ENCODE assay signal across 25 mouse cellular contexts in the genomic region with DNA sequence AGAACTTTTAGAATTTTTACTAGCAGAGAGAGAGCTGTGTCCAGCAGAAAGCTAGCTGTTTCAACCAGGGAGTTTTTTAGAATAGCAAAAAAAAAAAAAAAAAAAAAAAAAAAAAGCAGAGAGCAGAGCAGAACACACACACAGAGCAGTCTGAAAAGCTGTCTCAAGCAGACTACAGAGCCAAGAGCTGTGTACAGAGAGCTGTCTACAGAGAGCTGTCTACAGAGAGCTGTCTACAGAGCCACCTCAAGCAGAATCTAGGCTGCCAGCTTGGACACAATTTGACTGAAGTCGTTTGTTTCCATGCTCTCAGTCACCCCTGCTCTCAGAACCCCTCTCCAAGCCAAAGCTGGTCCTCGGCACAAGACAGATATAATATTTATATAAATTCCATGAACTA. TPM values are rescaled to one million over a fixed set of nuclear protein-coding genes. Genes with fewer than 3 reads are reported as not detected.
A peak's percentile ranks its signal among the peaks of the same experiment; 100 is the strongest.
DNase-seq lines count a peak whose midpoint lies in the region; ATAC-seq and TF ChIP-seq lines count a peak whose summit lies in the region.
"Had no signal": no experiment of that assay in that cellular context is flagged by ENCODE, and none has a peak within 500 bp of the region (broad histone marks: within the 10 kb centered on the region; RNA-seq: fewer than 3 reads in every experiment).

No protein-coding gene starts in this region.

- TF ChIP-seq CTCF in lung, embryonic 14.5 days (IDR thresholded peaks at IDR 0.05; ENCODE audit: low read depth) = no peak
- TF ChIP-seq CTCF in forebrain, postnatal 0 days (IDR thresholded peaks at IDR 0.05; ENCODE audit: low read depth) = no peak
- no peak for TF ChIP-seq CTCF in heart, adult 2 months (IDR thresholded peaks at IDR 0.05)

- peak; percentile 76 for ATAC-seq in forebrain, embryonic 15.5 days (replicated peaks)
- ATAC-seq in forebrain, embryonic 12.5 days (ENCODE audit: low FRiP score) = no peak
- ATAC-seq in lung, embryonic 14.5 days (ENCODE audit: insufficient read depth) = no peak; the same call in 1 of the 2 replicates
- ATAC-seq in forebrain, postnatal 0 days = peak; percentile 84
- ATAC-seq: hindbrain, postnatal 0 days had no signal

- peak; percentile 2 for DNase-seq in lung, embryonic 14.5 days
- no peak for DNase-seq in lung, postnatal 4 days
- DNase-seq in adipocyte (ENCODE audit: low spot score) = peak; percentile 42
- no peak for DNase-seq in forebrain, postnatal 0 days
- DNase-seq in heart, adult 2 months = no peak
- DNase-seq: adrenal gland, postnatal 14 days; cerebellum, adult 11 months; cerebellum, adult 8-10 months; cerebellum, postnatal 14 days; embryo, embryonic 11 days; gastrocnemius, postnatal 14 days; heart, postnatal 10 days; kidney, adult 11 months; kidney, adult 9 months had no signal

- TF ChIP-seq EP300 in heart, adult 2 months (IDR thresholded peaks at IDR 0.05; ENCODE audit: insufficient read depth, low read depth, low read length) = no peak

- H3K9me3 ChIP-seq in forebrain, embryonic 15.5 days = no peaks in the 10 kb centered on the region
- H3K9me3 ChIP-seq in forebrain, embryonic 12.5 days = no peaks in the 10 kb centered on the region
- no peaks in the 10 kb centered on the region for H3K9me3 ChIP-seq in lung, embryonic 14.5 days (ENCODE audit: low read depth, low read length)
- H3K9me3 ChIP-seq in forebrain, postnatal 0 days (ENCODE audit: low read length) = no peaks in the 10 kb centered on the region
- H3K9me3 ChIP-seq: embryonic facial prominence, embryonic 15.5 days; heart, embryonic 10.5 days; hindbrain, embryonic 13.5 days had no signal

- no peak for TF ChIP-seq POLR2A in heart, adult 2 months (IDR thresholded peaks at IDR 0.05; ENCODE audit: insufficient read depth, low read depth, low read length)

- H3K79me2 ChIP-seq in heart, adult 2 months (replicated peaks; ENCODE audit: control insufficient read depth, insufficient read depth, low read length) = no peaks in the 10 kb centered on the region

- WGBS in forebrain, embryonic 15.5 days = 58% methylated on average over 2 of the region's 2 CpGs
- WGBS in forebrain, embryonic 12.5 days = 76% methylated on average over 2 of the region's 2 CpGs
- WGBS in lung, embryonic 14.5 days = 45% methylated on average over 2 of the region's 2 CpGs
- 43% methylated on average over 2 of the region's 2 CpGs for WGBS in forebrain, postnatal 0 days
- 53% methylated on average over 2 of the region's 2 CpGs for WGBS in heart, adult 2 months

- H3K27ac ChIP-seq in forebrain, embryonic 15.5 days (replicated peaks) = peak overlapping the region; percentile 32; the same call in 1 of the 2 replicates
- H3K27ac ChIP-seq in forebrain, embryonic 12.5 days = no peak overlapping the region
- H3K27ac ChIP-seq in lung, embryonic 14.5 days (ENCODE audit: low read depth) = no peak overlapping the region
- no peak overlapping the region for H3K27ac ChIP-seq in forebrain, postnatal 0 days (ENCODE audit: low read depth, low read length)
- no peak overlapping the region for H3K27ac ChIP-seq in heart, adult 2 months
- H3K27ac ChIP-seq: embryonic facial prominence, embryonic 15.5 days; heart, embryonic 10.5 days; hindbrain, embryonic 13.5 days; hindbrain, postnatal 0 days had no signal

- H3K4me1 ChIP-seq in forebrain, embryonic 15.5 days = peaks cover 21% of the 10 kb centered on the region
- H3K4me1 ChIP-seq in forebrain, embryonic 12.5 days = no peaks in the 10 kb centered on the region
- H3K4me1 ChIP-seq in lung, embryonic 14.5 days (ENCODE audit: insufficient read depth) = no peaks in the 10 kb centered on the region
- H3K4me1 ChIP-seq in forebrain, postnatal 0 days (ENCODE audit: insufficient read depth) = no peaks in the 10 kb centered on the region
- no peaks in the 10 kb centered on the region for H3K4me1 ChIP-seq in heart, adult 2 months (ENCODE audit: control insufficient read depth, insufficient read depth, low read length)
- H3K4me1 ChIP-seq: embryonic facial prominence, embryonic 15.5 days; heart, embryonic 10.5 days; hindbrain, embryonic 13.5 days had no signal

- H3K27me3 ChIP-seq in forebrain, embryonic 15.5 days = no peaks in the 10 kb centered on the region
- H3K27me3 ChIP-seq in forebrain, embryonic 12.5 days = no peaks in the 10 kb centered on the region
- no peaks in the 10 kb centered on the region for H3K27me3 ChIP-seq in lung, embryonic 14.5 days (ENCODE audit: insufficient read depth, low read length)
- no peaks in the 10 kb centered on the region for H3K27me3 ChIP-seq in forebrain, postnatal 0 days (ENCODE audit: insufficient read depth, low read length)
- no peaks in the 10 kb centered on the region for H3K27me3 ChIP-seq in heart, adult 2 months (ENCODE audit: control insufficient read depth, insufficient read depth, low read length)
- H3K27me3 ChIP-seq: CH12.LX; embryonic facial prominence, embryonic 15.5 days; hindbrain, embryonic 13.5 days had no signal

- H3K4me2 ChIP-seq in forebrain, embryonic 15.5 days (replicated peaks) = no peak overlapping the region
- no peak overlapping the region for H3K4me2 ChIP-seq in forebrain, embryonic 12.5 days
- H3K4me2 ChIP-seq in lung, embryonic 14.5 days = no peak overlapping the region
- no peak overlapping the region for H3K4me2 ChIP-seq in forebrain, postnatal 0 days (ENCODE audit: low read depth)
- H3K4me2 ChIP-seq: embryonic facial prominence, embryonic 15.5 days; hindbrain, embryonic 13.5 days had no signal

- H3K9ac ChIP-seq in forebrain, embryonic 15.5 days (replicated peaks) = no peak overlapping the region
- H3K9ac ChIP-seq in forebrain, embryonic 12.5 days = no peak overlapping the region
- H3K9ac ChIP-seq in lung, embryonic 14.5 days = no peak overlapping the region
- H3K9ac ChIP-seq in forebrain, postnatal 0 days = no peak overlapping the region
- H3K9ac ChIP-seq in heart, adult 2 months (ENCODE audit: low read depth, low read length) = no peak overlapping the region
- H3K9ac ChIP-seq: embryonic facial prominence, embryonic 15.5 days; hindbrain, embryonic 13.5 days had no signal

- H3K36me3 ChIP-seq in forebrain, embryonic 15.5 days = 0 out of 2 replicates have a peak, but pooled peaks cover 2% of the 10 kb centered on the region
- no peaks in the 10 kb centered on the region; the same call in 1 of the 2 replicates for H3K36me3 ChIP-seq in forebrain, embryonic 12.5 days (replicated peaks)
- H3K36me3 ChIP-seq in lung, embryonic 14.5 days (ENCODE audit: insufficient read depth) = no peaks in the 10 kb centered on the region
- no peaks in the 10 kb centered on the region for H3K36me3 ChIP-seq in forebrain, postnatal 0 days (ENCODE audit: insufficient read depth)
- no peaks in the 10 kb centered on the region for H3K36me3 ChIP-seq in heart, adult 2 months (ENCODE audit: control insufficient read depth, insufficient read depth, low read length)
- H3K36me3 ChIP-seq: embryonic facial prominence, embryonic 15.5 days; heart, embryonic 10.5 days; hindbrain, embryonic 13.5 days had no signal

- intact Hi-C loops in heart, adult 2 months (cut with DNase I) = no loop called here

- H3K4me3 ChIP-seq in forebrain, embryonic 15.5 days = no peak overlapping the region
- no peak overlapping the region for H3K4me3 ChIP-seq in forebrain, embryonic 12.5 days (replicated peaks)
- no peak overlapping the region for H3K4me3 ChIP-seq in lung, embryonic 14.5 days (ENCODE audit: low read depth, low read length)
- H3K4me3 ChIP-seq in forebrain, postnatal 0 days (ENCODE audit: low read depth, low read length) = no peak overlapping the region
- no peak overlapping the region for H3K4me3 ChIP-seq in heart, adult 2 months
- H3K4me3 ChIP-seq: embryonic facial prominence, embryonic 15.5 days; erythroblast, embryonic 14.5 days; heart, embryonic 10.5 days; hindbrain, embryonic 13.5 days had no signal

RNA-seq across cellular contexts. Expression of gene Psmd14, which starts 35.9 kb away (rescaled TPM):
- polyA plus RNA-seq in forebrain, embryonic 15.5 days (2015; fragmentation: Nextera tagmentation; extraction: Ambion mirVana) = 251 and 257 TPM in 2 replicates
- 265 and 271 TPM in 2 replicates for polyA plus RNA-seq in forebrain, embryonic 12.5 days (2016; fragmentation: Nextera tagmentation; extraction: Ambion mirVana)
- polyA plus RNA-seq in lung, embryonic 14.5 days (2014; fragmentation: Nextera tagmentation; extraction: Ambion mirVana) = 201 and 205 TPM in 2 replicates
- total RNA-seq in forebrain, postnatal 0 days (2014; rRNA removed) = 182 and 195 TPM in 2 replicates
- polyA plus RNA-seq in forebrain, postnatal 0 days (2015; fragmentation: Nextera tagmentation; extraction: Ambion mirVana) = 243 and 265 TPM in 2 replicates
- total RNA-seq in heart, adult 2 months (2021) = 10 to 100 TPM; 47.1 to 47.7 TPM
- polyA plus RNA-seq in heart, adult 2 months (2012; rRNA removed) = 19.2 and 34.5 TPM in 2 replicates

RNA-seq across cellular contexts. Expression of gene Tbr1, which starts 55.3 kb away (rescaled TPM):
- 60.8 and 61.6 TPM in 2 replicates for polyA plus RNA-seq in forebrain, embryonic 15.5 days (2015; fragmentation: Nextera tagmentation; extraction: Ambion mirVana)
- polyA plus RNA-seq in forebrain, embryonic 12.5 days (2016; fragmentation: Nextera tagmentation; extraction: Ambion mirVana) = 42.2 and 45.3 TPM in 2 replicates
- polyA plus RNA-seq in lung, embryonic 14.5 days (2014; fragmentation: Nextera tagmentation; extraction: Ambion mirVana) = 0.16 and 0.20 TPM in 2 replicates
- total RNA-seq in forebrain, postnatal 0 days (2014; rRNA removed) = 38.0 and 43.2 TPM in 2 replicates
- polyA plus RNA-seq in forebrain, postnatal 0 days (2015; fragmentation: Nextera tagmentation; extraction: Ambion mirVana) = 26.7 and 28.8 TPM in 2 replicates
- total RNA-seq in heart, adult 2 months (2021) = under 1 TPM in 1 of 2 experiments, not detected in 1; 0.09 TPM
- not detected in 2 replicates for polyA plus RNA-seq in heart, adult 2 months (2012; rRNA removed)
- total RNA-seq: adrenal gland, postnatal 14 days; common myeloid progenitor, adult 5-6 weeks; heart, postnatal 10 days had no signal
- polyA plus RNA-seq: erythroblast, embryonic 14.5 days; gonadal fat pad, adult 2 months; heart, embryonic 14.5 days had no signal

Comparison
In these comparisons a context has a peak if more than half of its experiments do, and no peak if none do; other contexts are left out.
1. ATAC-seq: peak in forebrain, embryonic 15.5 days (single experiment) and forebrain, postnatal 0 days (single experiment); none in forebrain, embryonic 12.5 days (single experiment) and lung, embryonic 14.5 days (single experiment).
2. DNase-seq: peak in lung, embryonic 14.5 days (single experiment) and adipocyte (single experiment); none in lung, postnatal 4 days (0 of 2), forebrain, postnatal 0 days (single experiment) and heart, adult 2 months (0 of 2).
3. RNA of gene Tbr1, which starts 55.3 kb away (polyA plus RNA-seq): 60.8 to 61.6 TPM in forebrain, embryonic 15.5 days, 42.2 to 45.3 TPM in forebrain, embryonic 12.5 days and 26.7 to 28.8 TPM in forebrain, postnatal 0 days; 0.16 to 0.20 TPM in lung, embryonic 14.5 days and not detected in heart, adult 2 months; every median in the first group is over 10 times any median in the second.